Mouse (Mus musculus) liver, embryonic 16.5 days (tissue): Measurements from ENCODE around the gene Zfp446. TPM values are rescaled to one million over a fixed set of nuclear protein-coding genes. Genes with fewer than 3 reads are reported as not detected.
A peak's percentile ranks its signal among the peaks of the same experiment; 100 is the strongest.

ENCODE experiments used
- ATAC-seq: fragments of 200-750 bp; cut with Nextera tagmentation; 2 replicates; pipeline ENCODE4 v1.8.0; 2017; ENCODE audit warnings: low read depth, mild to moderate bottlenecking, moderate number of reproducible peaks, moderate library complexity
- H3K27ac ChIP-seq: fragments of 300-500 bp; sonication (generic); 2 replicates; pipeline ENCODE4 v1.5.1; 2014; ENCODE audit warnings: mild to moderate bottlenecking, low read length
- H3K27me3 ChIP-seq: fragments of 300-500 bp; sonication (generic); 2 replicates; pipeline ENCODE4 v1.6.1; 2014; ENCODE audit warnings: low read depth, low read length, mixed read lengths; ENCODE audit not compliant: control insufficient read depth, insufficient read depth
- H3K36me3 ChIP-seq: fragments of 300-500 bp; sonication (generic); 2 replicates; pipeline ENCODE4 v1.6.1; 2014; ENCODE audit warnings: mild to moderate bottlenecking; ENCODE audit not compliant: control insufficient read depth, insufficient read depth
- H3K4me1 ChIP-seq: fragments of 300-500 bp; sonication (generic); 2 replicates; pipeline ENCODE4 v1.6.1; 2014; ENCODE audit warnings: low read depth, low read length, mixed read lengths; ENCODE audit not compliant: control insufficient read depth
- H3K4me2 ChIP-seq: fragments of 300-500 bp; sonication (generic); 2 replicates; pipeline ENCODE4 v1.6.1; 2014; ENCODE audit warnings: low read depth, low read length, mixed read lengths
- H3K4me3 ChIP-seq: fragments of 300-500 bp; sonication (generic); 2 replicates; pipeline ENCODE4 v1.5.1; 2014; ENCODE audit warnings: low read depth, mild to moderate bottlenecking, low read length
- H3K9ac ChIP-seq: fragments of 300-500 bp; sonication (generic); 2 replicates; pipeline ENCODE4 v1.6.1; 2014; ENCODE audit warnings: low read depth, low read length
- H3K9me3 ChIP-seq: fragments of 300-500 bp; sonication (generic); replicated peaks from 2 replicates; pipeline ENCODE4 v1.6.1; 2016; ENCODE audit warnings: low read length; ENCODE audit not compliant: control insufficient read depth
- WGBS: fragments of 180-500 bp; shearing (Covaris S2); extraction: QIAGEN DNeasy Blood & Tissue Kit; methylation state at CpG from one replicate; pipeline ENCODE4 v1.1.7; 2014; ENCODE audit not compliant: insufficient replicate concordance; 5-methylcytosine and 5-hydroxymethylcytosine counted together
- polyA plus RNA-seq: library from polyadenylated mRNA; unstranded; fragments of >200 nt; fragmentation: Nextera tagmentation; extraction: Ambion mirVana; gene quantifications from 2 replicates; pipeline ENCODE4 v1.2.1, GENCODE M21; 2015

Gene Zfp446
- polyA plus RNA-seq, 1 experiment from 2014 or later, result 2.9 TPM

DNA sequence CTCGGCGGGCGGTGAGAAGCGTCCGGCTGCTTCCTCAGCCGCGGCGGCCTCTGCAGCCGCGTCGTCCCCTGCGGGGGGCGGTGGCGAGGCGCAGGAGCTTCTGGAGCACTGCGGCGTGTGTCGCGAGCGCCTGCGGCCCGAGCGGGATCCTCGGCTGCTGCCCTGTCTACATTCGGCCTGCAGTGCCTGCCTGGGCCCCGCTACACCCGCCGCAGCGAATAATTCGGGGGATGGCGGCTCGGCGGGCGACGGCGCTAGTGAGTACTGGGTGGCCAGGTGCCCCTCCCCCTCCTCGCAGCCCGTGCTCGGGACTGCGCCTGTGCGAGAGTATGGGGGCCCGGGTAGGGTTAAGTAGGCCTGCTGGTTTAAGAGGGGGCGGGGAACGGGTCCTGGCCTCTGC lies 47.2 kb downstream of the Zfp446 start:
- Histone ChIP-seq H3K27me3 (no peaks in the 10 kb centered on the region), H3K9me3 (no peaks in the 10 kb centered on the region), H3K36me3 (peaks cover 41% of the 10 kb centered on the region), H3K4me3 (peak overlapping the region; percentile 95), H3K4me2 (peak overlapping the region; percentile 97), H3K27ac (peak overlapping the region; percentile 98), H3K9ac (peak overlapping the region; percentile 93), H3K4me1 (peaks cover 27% of the 10 kb centered on the region)
- ATAC-seq, result peak; percentile 43
- under 1% methylated on average over 44 of the region's 44 CpGs for WGBS

DNA sequence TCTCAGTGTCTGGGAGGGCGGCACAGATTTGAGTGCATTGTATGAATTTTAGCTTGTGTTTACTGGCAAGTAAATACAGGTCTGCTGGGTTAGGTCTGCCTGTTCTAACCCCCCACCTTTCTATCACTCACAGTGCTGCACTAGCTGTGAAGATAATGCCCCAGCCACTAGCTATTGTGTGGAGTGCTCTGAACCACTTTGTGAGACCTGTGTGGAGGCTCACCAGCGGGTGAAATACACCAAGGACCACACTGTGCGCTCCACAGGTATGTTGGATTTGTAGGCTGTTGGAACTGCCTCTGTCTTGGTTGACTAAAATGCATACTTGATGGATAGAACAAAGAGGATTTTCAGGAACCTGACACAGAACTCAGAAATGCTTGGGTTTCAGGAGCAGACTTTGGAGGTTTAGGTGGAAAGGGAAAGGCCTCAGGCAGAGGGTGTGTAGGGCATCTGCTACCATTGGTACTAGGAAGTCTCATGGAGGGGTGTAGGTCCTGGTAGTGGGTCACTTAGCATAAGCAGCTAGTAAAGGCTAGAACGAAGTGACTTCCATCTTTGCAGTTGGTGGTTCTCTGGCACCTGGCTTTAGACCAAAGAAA lies 48.0 kb downstream of the Zfp446 start:
- Histone ChIP-seq H3K4me1 (peaks cover 27% of the 10 kb centered on the region), H3K4me2 (peak overlapping the region; percentile 97), H3K36me3 (peaks cover 49% of the 10 kb centered on the region), H3K9ac (peak overlapping the region; percentile 93), H3K9me3 (no peaks in the 10 kb centered on the region), H3K4me3 (peak overlapping the region; percentile 95), H3K27ac (peak overlapping the region; percentile 98), H3K27me3 (no peaks in the 10 kb centered on the region)
- 27% methylated on average over 4 of the region's 4 CpGs for WGBS
- no peak for ATAC-seq

DNA sequence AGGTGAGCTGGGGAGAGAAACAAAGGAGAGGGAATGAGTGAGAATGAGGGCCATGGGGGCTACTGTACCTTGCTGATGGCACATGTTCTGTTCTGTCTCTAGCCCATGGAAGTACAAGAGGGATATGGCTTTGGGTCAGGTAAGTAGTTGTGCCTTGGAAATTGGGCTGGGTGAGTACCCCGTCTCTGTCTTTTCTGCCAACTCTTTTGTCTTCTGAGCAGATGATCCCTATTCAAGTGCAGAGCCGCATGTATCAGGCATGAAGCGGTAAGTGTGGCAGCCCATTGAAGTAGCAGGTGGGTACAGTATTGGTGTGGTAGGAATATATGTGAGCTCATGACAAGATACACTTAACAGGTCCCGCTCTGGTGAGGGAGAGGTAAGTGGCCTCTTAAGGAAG lies 51.3 kb downstream of the Zfp446 start:
- Histone ChIP-seq H3K27ac (no peak overlapping the region), H3K36me3 (peaks cover 70% of the 10 kb centered on the region), H3K4me2 (no peak overlapping the region), H3K9ac (no peak overlapping the region), H3K27me3 (no peaks in the 10 kb centered on the region), H3K4me1 (peaks cover 25% of the 10 kb centered on the region), H3K4me3 (no peak overlapping the region), H3K9me3 (no peaks in the 10 kb centered on the region)
- no peak for ATAC-seq
- 94% methylated on average over 4 of the region's 4 CpGs for WGBS

DNA sequence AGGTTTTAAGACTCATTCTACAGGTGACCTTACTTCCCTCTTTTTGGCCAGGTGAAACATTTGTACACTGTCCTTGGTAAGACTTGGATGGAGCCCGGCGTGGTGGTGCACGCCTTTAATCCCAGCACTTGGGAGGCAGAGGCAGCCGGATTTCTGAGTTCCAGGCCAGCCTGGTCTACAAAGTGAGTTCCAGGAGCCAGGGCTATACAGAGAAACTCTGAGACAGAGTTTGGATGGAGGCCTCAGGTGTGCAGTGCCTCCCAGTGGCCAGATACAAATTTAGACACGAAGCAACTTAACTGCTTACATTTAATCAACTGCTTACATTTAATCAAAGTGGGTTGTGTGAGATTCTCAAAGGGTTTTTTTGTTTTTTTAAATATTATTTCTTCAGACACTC lies 53.4 kb downstream of the Zfp446 start:
- Histone ChIP-seq H3K4me3 (no peak overlapping the region), H3K4me1 (peaks cover 25% of the 10 kb centered on the region), H3K36me3 (peaks cover 73% of the 10 kb centered on the region), H3K27ac (no peak overlapping the region), H3K4me2 (no peak overlapping the region), H3K27me3 (no peaks in the 10 kb centered on the region), H3K9me3 (no peaks in the 10 kb centered on the region), H3K9ac (no peak overlapping the region)
- ATAC-seq, result no peak
- 62% methylated on average over 5 of the region's 5 CpGs for whole genome bisulfite sequencing

DNA sequence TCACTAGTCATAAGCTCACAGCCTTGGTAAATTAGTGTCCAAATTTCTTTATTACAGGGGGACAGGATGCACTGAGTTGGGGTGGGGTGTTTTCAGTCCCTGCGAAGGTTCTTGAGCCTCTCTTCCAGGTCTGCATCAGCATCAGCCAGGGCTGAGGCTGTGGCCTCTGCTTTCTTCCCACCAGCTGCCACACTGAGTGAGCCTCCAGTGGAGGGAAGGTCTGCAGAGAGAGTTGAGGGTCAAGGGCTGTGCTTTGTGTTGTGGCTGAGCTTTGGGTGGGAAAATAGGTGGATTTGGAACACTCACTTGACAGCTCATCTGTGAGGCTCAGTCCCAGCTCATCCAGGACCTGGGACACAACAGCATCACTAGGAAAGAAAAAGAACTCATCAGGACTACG lies 54.3 kb downstream of the Zfp446 start:
- Histone ChIP-seq H3K27me3 (no peaks in the 10 kb centered on the region), H3K27ac (no peak overlapping the region), H3K9me3 (no peaks in the 10 kb centered on the region), H3K4me1 (peaks cover 26% of the 10 kb centered on the region), H3K9ac (no peak overlapping the region), H3K4me3 (no peak overlapping the region), H3K4me2 (no peak overlapping the region), H3K36me3 (peaks cover 65% of the 10 kb centered on the region)
- ATAC-seq, result no peak
- 71% methylated on average over 2 of the region's 2 CpGs for WGBS

DNA sequence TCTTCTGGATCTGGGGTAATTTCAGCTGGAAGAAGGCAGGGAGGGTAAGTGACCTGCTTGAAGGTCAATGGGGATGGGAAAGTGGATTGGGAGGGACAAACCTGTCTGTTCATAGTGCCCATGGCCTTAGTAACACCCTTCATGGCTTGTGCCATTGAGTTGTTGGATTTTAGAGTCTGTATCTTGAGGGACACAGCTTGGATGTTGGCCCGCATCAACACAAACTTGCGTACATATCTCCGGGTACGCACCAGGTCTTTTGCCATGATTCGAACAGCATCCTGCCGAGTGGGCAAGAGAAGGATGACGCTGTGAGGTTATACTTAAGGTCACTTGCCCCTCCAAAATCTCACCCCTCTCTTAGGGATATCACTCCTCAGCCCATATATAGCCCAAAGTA lies 54.9 kb downstream of the Zfp446 start:
- Histone ChIP-seq H3K9me3 (no peaks in the 10 kb centered on the region), H3K4me3 (no peak overlapping the region), H3K4me1 (peaks cover 26% of the 10 kb centered on the region), H3K27me3 (no peaks in the 10 kb centered on the region), H3K9ac (no peak overlapping the region), H3K36me3 (peaks cover 60% of the 10 kb centered on the region), H3K4me2 (no peak overlapping the region), H3K27ac (no peak overlapping the region)
- ATAC-seq, result no peak
- WGBS, result 89% methylated on average over 7 of the region's 7 CpGs

DNA sequence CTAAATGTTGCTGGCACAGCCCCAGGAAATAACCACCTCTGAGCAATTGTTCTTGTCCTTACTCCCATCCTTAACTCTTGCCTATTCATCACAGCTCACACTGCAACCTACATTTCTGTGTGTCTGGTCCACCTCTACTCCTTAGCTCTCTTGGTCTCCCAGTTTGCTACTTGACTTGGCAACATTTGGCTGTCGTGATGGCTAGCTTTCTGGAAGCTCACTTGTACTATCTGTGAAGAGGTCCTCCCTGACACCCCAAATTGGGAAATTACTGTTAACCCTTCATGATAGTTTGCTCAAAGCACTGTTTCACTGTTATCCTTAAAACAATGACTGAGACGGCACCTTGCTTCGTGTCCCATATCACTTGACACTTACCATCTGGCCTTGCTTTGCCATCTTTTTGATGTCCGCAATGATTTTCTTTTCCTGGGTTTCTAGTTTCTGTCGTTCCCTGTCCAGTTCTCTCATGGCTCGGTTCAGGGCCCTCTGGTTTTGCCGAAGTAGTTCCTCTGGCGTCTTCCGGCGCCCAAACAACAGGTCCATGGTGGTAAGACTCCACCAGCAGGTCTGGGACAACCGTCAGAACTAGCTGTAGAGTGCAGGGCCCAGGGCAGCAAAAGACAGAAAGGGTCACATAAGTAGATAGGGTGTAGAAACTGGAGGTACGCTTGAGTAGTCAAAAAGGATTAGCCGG lies 56.0 kb downstream of the Zfp446 start:
- Histone ChIP-seq H3K9me3 (no peaks in the 10 kb centered on the region), H3K36me3 (peaks cover 49% of the 10 kb centered on the region)
- no peak for ATAC-seq

DNA sequence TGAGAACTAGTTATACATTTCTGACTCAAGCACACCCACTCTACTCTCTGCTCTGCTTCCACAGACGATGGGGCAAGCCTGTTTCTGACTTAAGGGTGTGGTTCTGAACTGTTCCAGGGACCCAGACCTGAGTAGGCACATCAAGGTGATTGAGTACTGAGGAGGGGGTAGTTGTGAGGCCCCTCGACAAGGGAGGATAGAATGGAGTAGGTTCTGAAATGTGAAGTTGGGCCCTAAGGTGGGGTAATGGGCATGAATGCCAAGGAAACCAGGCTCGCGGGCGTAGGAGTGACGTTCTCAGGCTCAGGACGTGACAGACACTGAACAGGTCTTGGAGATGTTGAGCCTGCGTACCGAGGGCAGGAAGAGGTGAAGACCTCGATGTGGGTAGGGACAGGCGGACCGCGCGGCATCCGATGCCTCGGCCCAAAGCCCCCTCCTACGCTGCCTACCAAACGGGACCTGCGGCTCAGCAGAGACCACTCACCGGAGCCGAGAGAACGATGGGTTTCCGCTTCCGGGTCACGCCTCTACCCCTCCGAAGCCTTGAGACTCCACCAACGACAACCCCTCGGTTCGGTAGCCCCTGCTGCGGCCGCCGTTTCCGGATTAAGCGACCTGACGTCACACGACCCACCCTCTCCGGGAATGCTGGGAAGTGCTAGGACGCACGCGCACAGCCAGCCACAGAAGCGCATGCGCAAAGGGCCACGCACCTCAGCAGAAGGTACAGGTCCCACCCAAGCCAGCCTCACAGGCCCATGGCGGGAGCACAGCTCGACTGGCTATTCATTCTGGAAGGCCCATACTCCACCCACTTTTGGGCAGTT lies 56.7 kb downstream of the Zfp446 start, which contains the start of gene Chmp2a:
Gene Chmp2a (minus strand): TSS at position 660 of the 830 bp plus-strand sequence.
- Histone ChIP-seq H3K4me3 (peak within 1 kb of the TSS; percentile 83), H3K4me1 (peaks cover 35% of the 10 kb centered on the region), H3K27ac (peak within 1 kb of the TSS; percentile 87), H3K4me2 (peak within 1 kb of the TSS; percentile 78), H3K9ac (peak within 1 kb of the TSS; percentile 86), H3K36me3 (peaks cover 42% of the 10 kb centered on the region), H3K27me3 (no peaks in the 10 kb centered on the region), H3K9me3 (no peaks in the 10 kb centered on the region)
- under 1% methylated on average over 45 of the region's 45 CpGs for WGBS
- ATAC-seq, result peak; percentile 73

More for the DNA sequence above, 56.0 kb downstream of the Zfp446 start:
- Histone ChIP-seq H3K4me1 (peaks cover 27% of the 10 kb centered on the region), H3K4me3 (peak overlapping the region; percentile 83), H3K27me3 (no peaks in the 10 kb centered on the region), H3K4me2 (peak overlapping the region; percentile 78), H3K27ac (peak overlapping the region; percentile 87), H3K9ac (peak overlapping the region; percentile 86)
- WGBS, result 41% methylated on average over 13 of the region's 13 CpGs
